Mouse (Mus musculus) testis, adult 2 months (tissue): ENCODE results near the gene Ushbp1.

ENCODE experiments used
- CTCF ChIP-seq: fragments of 200-500 bp; IDR thresholded peaks from 2 replicates; pipeline ENCODE4 v1.5.1; 2012; ENCODE audit warnings: low read depth, mild to moderate bottlenecking, inconsistent platforms, low read length, moderate library complexity; ENCODE audit not compliant: control insufficient read depth, insufficient read depth, insufficient replicate concordance
- POLR2A ChIP-seq: fragments of 200-500 bp; IDR thresholded peaks from 2 replicates; pipeline ENCODE4 v1.6.1; 2012; ENCODE audit warnings: low read depth, mild to moderate bottlenecking, inconsistent platforms, low read length, moderate library complexity; ENCODE audit not compliant: control insufficient read depth

DNA sequence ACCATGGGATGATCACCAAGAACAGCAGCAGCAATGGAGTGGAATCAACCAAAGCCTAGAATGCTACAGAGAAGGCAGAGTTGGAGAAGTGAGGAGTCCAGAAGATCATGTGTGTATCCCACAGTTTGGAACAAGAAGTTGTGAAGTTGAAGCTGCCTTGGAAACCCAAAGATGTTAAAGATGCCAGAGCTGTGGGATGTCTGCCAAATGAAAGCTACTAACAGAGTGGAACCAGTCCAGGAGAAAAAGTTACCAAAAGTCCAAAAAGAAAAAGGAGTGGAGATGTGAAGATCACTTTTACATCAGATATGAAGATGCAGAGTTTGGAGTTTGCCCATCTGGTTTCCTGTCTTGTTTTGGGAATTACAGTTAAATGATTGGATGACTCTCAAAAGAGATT is 26.5 kb upstream of the Ushbp1 start:
- TF ChIP-seq CTCF: no peak
- no peak for TF ChIP-seq POLR2A
